Comparison of ENCODE assay signal across 25 mouse cellular contexts in genomic region chr9:20837184-20837947, GRCm38 (mm10). TPM values are rescaled to one million over a fixed set of nuclear protein-coding genes. Genes with fewer than 3 reads are reported as not detected.
DNase-seq lines count a peak whose midpoint lies in the region; ATAC-seq and TF ChIP-seq lines count a peak whose summit lies in the region.
"Had no signal": no experiment of that assay in that cellular context is flagged by ENCODE, and none has a peak within 500 bp of the region (broad histone marks: within the 10 kb centered on the region; RNA-seq: fewer than 3 reads in every experiment).

No protein-coding gene starts in this region.

- no peaks in the 10 kb centered on the region for H3K4me1 ChIP-seq in embryonic facial prominence, embryonic 14.5 days (ENCODE audit: control insufficient read depth, insufficient read depth, low read length)
- H3K4me1 ChIP-seq in embryonic facial prominence, embryonic 10.5 days, result no peaks in the 10 kb centered on the region
- H3K4me1 ChIP-seq in stomach, postnatal 0 days (replicated peaks; ENCODE audit: control insufficient read depth, insufficient read depth), result no peaks in the 10 kb centered on the region
- H3K4me1 ChIP-seq in intestine, postnatal 0 days (replicated peaks; ENCODE audit: control insufficient read depth, insufficient read depth, low read length), result no peaks in the 10 kb centered on the region
- H3K4me1 ChIP-seq: embryonic facial prominence, embryonic 13.5 days; forebrain, embryonic 10.5 days; forebrain, embryonic 13.5 days; hindbrain, embryonic 12.5 days; hindbrain, embryonic 15.5 days had no signal

- no peak overlapping the region for H3K27ac ChIP-seq in embryonic facial prominence, embryonic 14.5 days (replicated peaks; ENCODE audit: low read depth, low read length)
- H3K27ac ChIP-seq in embryonic facial prominence, embryonic 10.5 days (replicated peaks), result no peak overlapping the region
- no peak overlapping the region for H3K27ac ChIP-seq in stomach, postnatal 0 days (replicated peaks)
- H3K27ac ChIP-seq in intestine, postnatal 0 days (ENCODE audit: low read depth, low read length), result no peak overlapping the region
- H3K27ac ChIP-seq: embryonic facial prominence, embryonic 13.5 days; forebrain, embryonic 10.5 days; forebrain, embryonic 13.5 days; gastrocnemius, adult 2 months; hindbrain, embryonic 12.5 days; hindbrain, embryonic 15.5 days had no signal

- H3K9me3 ChIP-seq in embryonic facial prominence, embryonic 14.5 days (ENCODE audit: control insufficient read depth, low read length), result no peaks in the 10 kb centered on the region
- no peaks in the 10 kb centered on the region for H3K9me3 ChIP-seq in embryonic facial prominence, embryonic 10.5 days
- no peaks in the 10 kb centered on the region for H3K9me3 ChIP-seq in stomach, postnatal 0 days (ENCODE audit: control insufficient read depth, low read length)
- no peaks in the 10 kb centered on the region for H3K9me3 ChIP-seq in intestine, postnatal 0 days (ENCODE audit: control insufficient read depth)
- H3K9me3 ChIP-seq: forebrain, embryonic 10.5 days; forebrain, embryonic 13.5 days; hindbrain, embryonic 12.5 days; hindbrain, embryonic 15.5 days had no signal

- TF ChIP-seq CTCF in stomach, postnatal 0 days (IDR thresholded peaks at IDR 0.05; ENCODE audit: low read depth), result no peak
- TF ChIP-seq CTCF in intestine, postnatal 0 days (IDR thresholded peaks at IDR 0.05; ENCODE audit: low read depth), result no peak

- ATAC-seq in embryonic facial prominence, embryonic 14.5 days (ENCODE audit: low read depth), result no peak
- ATAC-seq in stomach, postnatal 0 days (ENCODE audit: low FRiP score, low TSS enrichment), result peak; percentile 63; the same call in 1 of the 2 replicates
- no peak for ATAC-seq in intestine, postnatal 0 days
- ATAC-seq: forebrain, embryonic 13.5 days; forebrain, embryonic 16.5 days; Patski had no signal

- DNase-seq in embryonic facial prominence, embryonic 14.5 days (ENCODE audit: low spot score), result peak; percentile 15
- no peak for DNase-seq in embryonic facial prominence, embryonic 10.5 days (ENCODE audit: low spot score)
- DNase-seq in retina, postnatal 1 day, result peak; percentile 55
- DNase-seq in retina, embryonic 14.5 days (ENCODE audit: low spot score), result no peak
- DNase-seq in stomach, postnatal 0 days (ENCODE audit: low spot score), result no peak
- DNase-seq: adrenal gland, postnatal 10 days; adrenal gland, postnatal 36 days; cerebellum, adult 18-20 months; cerebellum, adult 9-10 months; cerebellum, postnatal 14 days; gastrocnemius, adult 2 months; gastrocnemius, postnatal 14 days; heart, adult 11 months had no signal

- H3K36me3 ChIP-seq in embryonic facial prominence, embryonic 14.5 days (ENCODE audit: control insufficient read depth, insufficient read depth, low read length), result no peaks in the 10 kb centered on the region
- no peaks in the 10 kb centered on the region for H3K36me3 ChIP-seq in embryonic facial prominence, embryonic 10.5 days (replicated peaks)
- H3K36me3 ChIP-seq in stomach, postnatal 0 days (ENCODE audit: control insufficient read depth, insufficient read depth, low read length), result no peaks in the 10 kb centered on the region
- no peaks in the 10 kb centered on the region for H3K36me3 ChIP-seq in intestine, postnatal 0 days (ENCODE audit: control insufficient read depth, insufficient read depth)
- H3K36me3 ChIP-seq: embryonic facial prominence, embryonic 13.5 days; forebrain, embryonic 10.5 days; hindbrain, embryonic 12.5 days; hindbrain, embryonic 15.5 days had no signal

- no peak overlapping the region for H3K9ac ChIP-seq in embryonic facial prominence, embryonic 14.5 days (ENCODE audit: low read depth, low read length)
- no peak overlapping the region for H3K9ac ChIP-seq in stomach, postnatal 0 days (ENCODE audit: low read length)
- no peak overlapping the region for H3K9ac ChIP-seq in intestine, postnatal 0 days (ENCODE audit: low read depth, low read length)
- H3K9ac ChIP-seq: embryonic facial prominence, embryonic 13.5 days; forebrain, embryonic 13.5 days; hindbrain, embryonic 12.5 days; hindbrain, embryonic 15.5 days had no signal

- no peak for TF ChIP-seq EP300 in stomach, postnatal 0 days (optimal IDR thresholded peaks at IDR 0.05)

- 70% methylated on average over 9 of the region's 9 CpGs for WGBS in embryonic facial prominence, embryonic 14.5 days
- 77% methylated on average over 9 of the region's 9 CpGs for WGBS in embryonic facial prominence, embryonic 10.5 days
- 67% methylated on average over 9 of the region's 9 CpGs for WGBS in stomach, postnatal 0 days
- 76% methylated on average over 9 of the region's 9 CpGs for WGBS in intestine, postnatal 0 days

- no peak overlapping the region for H3K4me3 ChIP-seq in embryonic facial prominence, embryonic 14.5 days (ENCODE audit: low read depth, low read length)
- H3K4me3 ChIP-seq in embryonic facial prominence, embryonic 10.5 days, result no peak overlapping the region
- no peak overlapping the region for H3K4me3 ChIP-seq in stomach, postnatal 0 days (ENCODE audit: low read depth, low read length)
- H3K4me3 ChIP-seq in intestine, postnatal 0 days (ENCODE audit: low read depth, low read length), result no peak overlapping the region
- H3K4me3 ChIP-seq: embryonic facial prominence, embryonic 13.5 days; forebrain, embryonic 10.5 days; forebrain, embryonic 13.5 days; gastrocnemius, adult 2 months; hindbrain, embryonic 12.5 days; hindbrain, embryonic 15.5 days had no signal

- no peaks in the 10 kb centered on the region for H3K27me3 ChIP-seq in embryonic facial prominence, embryonic 14.5 days (replicated peaks; ENCODE audit: control insufficient read depth, insufficient read depth, low read length)
- H3K27me3 ChIP-seq in embryonic facial prominence, embryonic 10.5 days (replicated peaks; ENCODE audit: low read depth, poor library complexity, severe bottlenecking), result peaks cover 10% of the 10 kb centered on the region
- H3K27me3 ChIP-seq in stomach, postnatal 0 days (ENCODE audit: control insufficient read depth, insufficient read depth, low read length), result no peaks in the 10 kb centered on the region
- no peaks in the 10 kb centered on the region for H3K27me3 ChIP-seq in intestine, postnatal 0 days (replicated peaks; ENCODE audit: control insufficient read depth, insufficient read depth, low read length)
- H3K27me3 ChIP-seq: hindbrain, embryonic 12.5 days; hindbrain, embryonic 15.5 days; Patski had no signal

- H3K4me2 ChIP-seq in embryonic facial prominence, embryonic 14.5 days (ENCODE audit: low read depth, low read length), result no peak overlapping the region
- H3K4me2 ChIP-seq in stomach, postnatal 0 days (replicated peaks; ENCODE audit: low read depth), result no peak overlapping the region
- H3K4me2 ChIP-seq in intestine, postnatal 0 days (replicated peaks; ENCODE audit: low read depth), result no peak overlapping the region
- H3K4me2 ChIP-seq: embryonic facial prominence, embryonic 13.5 days; forebrain, embryonic 13.5 days; heart, embryonic 11.5 days; hindbrain, embryonic 12.5 days; hindbrain, embryonic 15.5 days had no signal

RNA-seq across cellular contexts. Expression of gene Rdh8, which starts 19.1 kb away (rescaled TPM):
- not detected in 2 replicates for polyA plus RNA-seq in embryonic facial prominence, embryonic 14.5 days (2014; fragmentation: Nextera tagmentation; extraction: Ambion mirVana)
- polyA plus RNA-seq in embryonic facial prominence, embryonic 10.5 days (2016; fragmentation: Nextera tagmentation; extraction: Ambion mirVana), result not detected in 2 replicates
- polyA plus RNA-seq in stomach, postnatal 0 days (2015; fragmentation: Nextera tagmentation; extraction: Ambion mirVana), result not detected in 2 replicates
- not detected in 2 replicates for polyA plus RNA-seq in intestine, postnatal 0 days (2015; fragmentation: Nextera tagmentation; extraction: Ambion mirVana)
- polyA plus RNA-seq: embryonic facial prominence, embryonic 13.5 days; forebrain, embryonic 10.5 days; forebrain, embryonic 13.5 days; forebrain, embryonic 16.5 days; frontal cortex, adult 2 months; heart, embryonic 11.5 days; heart, embryonic 14.5 days; heart, postnatal 0 days; hindbrain, embryonic 12.5 days; hindbrain, embryonic 15.5 days; Patski had no signal

RNA-seq across cellular contexts. Expression of gene Col5a3, which starts 22.5 kb away (rescaled TPM):
- polyA plus RNA-seq in embryonic facial prominence, embryonic 14.5 days (2014; fragmentation: Nextera tagmentation; extraction: Ambion mirVana), result 8.3 and 13.2 TPM in 2 replicates
- 0.39 and 0.60 TPM in 2 replicates for polyA plus RNA-seq in embryonic facial prominence, embryonic 10.5 days (2016; fragmentation: Nextera tagmentation; extraction: Ambion mirVana)
- polyA plus RNA-seq in stomach, postnatal 0 days (2015; fragmentation: Nextera tagmentation; extraction: Ambion mirVana), result 2.4 and 2.6 TPM in 2 replicates
- 1.2 and 1.9 TPM in 2 replicates for polyA plus RNA-seq in intestine, postnatal 0 days (2015; fragmentation: Nextera tagmentation; extraction: Ambion mirVana)
- polyA plus RNA-seq: heart, embryonic 11.5 days had no signal

RNA-seq across cellular contexts. Expression of gene A230050P20Rik, which starts 31.1 kb away (rescaled TPM):
- 4.8 and 6.3 TPM in 2 replicates for polyA plus RNA-seq in embryonic facial prominence, embryonic 14.5 days (2014; fragmentation: Nextera tagmentation; extraction: Ambion mirVana)
- polyA plus RNA-seq in embryonic facial prominence, embryonic 10.5 days (2016; fragmentation: Nextera tagmentation; extraction: Ambion mirVana), result 1.1 and 2.2 TPM in 2 replicates
- 6.9 TPM in 2 replicates for polyA plus RNA-seq in stomach, postnatal 0 days (2015; fragmentation: Nextera tagmentation; extraction: Ambion mirVana)
- polyA plus RNA-seq in intestine, postnatal 0 days (2015; fragmentation: Nextera tagmentation; extraction: Ambion mirVana), result 4.9 and 5.6 TPM in 2 replicates

RNA-seq across cellular contexts. Expression of gene Angptl6, which starts 42.2 kb away (rescaled TPM):
- 3.4 and 4.2 TPM in 2 replicates for polyA plus RNA-seq in embryonic facial prominence, embryonic 14.5 days (2014; fragmentation: Nextera tagmentation; extraction: Ambion mirVana)
- polyA plus RNA-seq in embryonic facial prominence, embryonic 10.5 days (2016; fragmentation: Nextera tagmentation; extraction: Ambion mirVana), result 3.2 and 3.3 TPM in 2 replicates
- 7.7 and 7.9 TPM in 2 replicates for polyA plus RNA-seq in stomach, postnatal 0 days (2015; fragmentation: Nextera tagmentation; extraction: Ambion mirVana)
- 9.4 and 9.8 TPM in 2 replicates for polyA plus RNA-seq in intestine, postnatal 0 days (2015; fragmentation: Nextera tagmentation; extraction: Ambion mirVana)

RNA-seq across cellular contexts. Expression of gene Ppan, which starts 50.6 kb away (rescaled TPM):
- 65.7 and 76.3 TPM in 2 replicates for polyA plus RNA-seq in embryonic facial prominence, embryonic 14.5 days (2014; fragmentation: Nextera tagmentation; extraction: Ambion mirVana)
- 99.2 and 100 TPM in 2 replicates for polyA plus RNA-seq in embryonic facial prominence, embryonic 10.5 days (2016; fragmentation: Nextera tagmentation; extraction: Ambion mirVana)
- polyA plus RNA-seq in stomach, postnatal 0 days (2015; fragmentation: Nextera tagmentation; extraction: Ambion mirVana), result 32.4 and 37.3 TPM in 2 replicates
- 18.7 and 21.4 TPM in 2 replicates for polyA plus RNA-seq in intestine, postnatal 0 days (2015; fragmentation: Nextera tagmentation; extraction: Ambion mirVana)

Comparison
In these comparisons a context has a peak if more than half of its experiments do, and no peak if none do; other contexts are left out.
1. DNase-seq: peak in embryonic facial prominence, embryonic 14.5 days (single experiment) and retina, postnatal 1 day (single experiment); none in embryonic facial prominence, embryonic 10.5 days (single experiment), retina, embryonic 14.5 days (single experiment) and stomach, postnatal 0 days (single experiment).